Mouse (Mus musculus) right cerebral cortex, postnatal 14 days (tissue): ENCODE data around the gene Gm38100.

Experiments
- DNase-seq: peaks from one replicate; pipeline ENCODE4 v3.0.0; 2022

Gene Gm38100

DNA sequence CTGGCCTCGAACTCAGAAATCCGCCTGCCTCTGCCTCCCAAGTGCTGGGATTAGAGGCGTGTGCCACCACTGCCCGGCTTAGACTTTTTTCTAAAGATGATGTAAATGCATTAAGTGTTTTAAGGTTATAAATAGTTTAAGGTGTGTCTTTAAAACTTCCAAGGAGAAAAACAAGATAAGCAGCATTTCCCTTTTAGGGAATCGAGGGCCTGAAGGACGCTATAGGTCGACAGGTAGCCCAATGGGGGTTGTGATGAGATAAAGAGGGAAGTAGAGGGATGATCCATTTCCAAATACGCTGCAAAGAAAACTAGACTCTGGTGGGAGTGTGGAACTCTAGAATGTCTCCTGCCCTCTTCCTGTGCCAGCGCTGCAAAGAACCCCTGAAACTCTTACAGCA lies at the start of gene Gm38100:
TSS of gene Gm38100 (plus strand) at position 301 of the 400 bp plus-strand sequence.
- DNase-seq = no peak

DNA sequence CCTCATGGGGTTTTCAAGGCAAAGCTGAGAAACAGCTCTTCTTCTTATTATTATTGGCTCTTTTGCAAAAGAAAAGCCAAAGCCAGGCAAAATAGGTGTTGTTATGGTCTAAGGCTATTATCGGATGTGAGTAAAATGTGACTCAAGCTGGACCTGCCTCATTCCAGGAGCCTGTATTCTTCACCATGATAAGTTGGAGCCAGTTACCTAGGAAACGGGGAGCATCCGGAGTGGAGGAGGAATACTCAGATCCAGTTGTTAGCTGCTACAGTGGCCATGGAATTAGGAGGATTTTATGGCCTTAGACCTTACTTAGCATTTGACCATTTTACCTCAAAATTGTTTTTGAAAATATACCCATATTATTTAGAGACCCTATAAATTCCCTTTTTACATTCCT lies 49.4 kb upstream of the Gm38100 start:
- no peak for DNase-seq

DNA sequence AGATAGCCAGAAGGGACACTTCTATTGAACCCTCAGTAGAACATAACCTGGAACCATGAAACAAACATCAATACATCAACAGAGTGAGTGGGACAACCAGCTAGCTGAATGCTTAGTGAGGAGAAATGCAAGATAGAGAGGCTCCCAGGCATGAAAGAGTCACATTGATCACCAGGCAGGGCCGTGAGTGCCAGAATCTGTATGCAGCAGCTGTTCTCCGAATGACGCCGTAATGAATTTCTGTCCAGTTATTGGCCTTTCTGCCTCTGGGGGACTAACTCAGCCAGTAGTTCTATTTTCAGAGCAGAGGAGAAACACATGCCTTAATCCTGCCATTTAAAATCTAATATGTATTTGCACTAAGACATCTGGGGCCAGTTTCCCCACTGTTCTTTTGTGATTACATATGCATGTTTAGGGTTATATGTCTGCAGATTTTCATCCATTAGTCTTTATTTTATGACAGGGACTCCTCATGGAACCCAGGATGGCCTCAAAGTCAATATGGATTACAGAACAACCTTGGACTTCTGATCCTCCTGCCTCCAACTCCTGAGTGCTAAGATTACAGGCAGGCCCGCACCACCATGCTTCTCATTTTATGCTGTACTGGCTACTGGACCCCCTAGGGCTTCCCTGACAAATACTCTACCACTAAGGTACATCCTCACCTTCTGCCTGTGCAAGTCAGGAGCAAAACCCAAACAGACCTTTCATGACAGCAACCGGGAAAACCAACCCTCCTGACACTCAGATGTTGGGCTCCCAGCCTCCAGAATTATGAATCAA lies 47.9 kb upstream of the Gm38100 start:
- DNase-seq = no peak

DNA sequence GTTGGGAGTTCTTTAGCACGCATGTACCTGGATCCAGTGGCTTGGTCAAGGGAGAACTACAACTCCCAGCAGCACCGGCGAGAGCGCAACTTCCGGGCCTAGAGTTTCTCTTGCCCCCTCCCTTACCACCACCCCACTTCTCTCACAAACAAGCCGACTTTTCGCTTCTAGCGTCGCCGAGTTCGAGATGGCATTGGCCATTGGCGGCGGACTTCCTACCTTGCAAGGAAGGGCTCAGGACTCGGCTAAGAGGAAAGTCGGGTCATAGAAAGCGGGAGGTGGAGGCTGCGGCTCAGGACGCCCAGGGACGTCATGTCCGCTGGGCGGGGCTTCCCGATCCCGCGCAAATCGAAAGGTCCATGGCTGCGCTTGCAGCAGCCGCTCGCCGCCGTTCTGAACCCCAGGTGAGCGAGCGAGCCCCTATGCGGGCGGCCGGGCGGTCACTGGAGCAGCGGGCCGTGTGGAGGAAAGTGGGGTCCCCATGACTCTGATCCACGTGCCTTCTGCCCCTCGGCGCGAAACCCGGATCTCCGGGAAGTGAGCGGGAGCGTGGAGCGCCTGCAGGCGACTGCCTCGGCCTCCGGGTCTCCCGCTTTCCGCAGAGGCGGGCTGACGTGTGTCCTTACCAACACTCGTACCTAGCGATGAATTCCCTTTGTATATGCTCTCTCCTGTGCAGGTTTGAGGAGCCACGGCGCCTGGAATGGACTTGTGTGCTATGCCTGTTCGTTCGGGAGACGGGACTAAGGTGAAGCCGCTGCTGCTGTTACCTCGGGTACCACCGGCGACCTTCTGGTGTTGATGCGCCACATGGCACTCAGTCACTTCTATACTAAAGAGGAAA lies 39.5 kb upstream of the Gm38100 start, which contains the start of gene Exo1:
TSS of gene Exo1 (plus strand) at position 129 of the 844 bp plus-strand sequence.
- DNase-seq = peak; percentile 79

DNA sequence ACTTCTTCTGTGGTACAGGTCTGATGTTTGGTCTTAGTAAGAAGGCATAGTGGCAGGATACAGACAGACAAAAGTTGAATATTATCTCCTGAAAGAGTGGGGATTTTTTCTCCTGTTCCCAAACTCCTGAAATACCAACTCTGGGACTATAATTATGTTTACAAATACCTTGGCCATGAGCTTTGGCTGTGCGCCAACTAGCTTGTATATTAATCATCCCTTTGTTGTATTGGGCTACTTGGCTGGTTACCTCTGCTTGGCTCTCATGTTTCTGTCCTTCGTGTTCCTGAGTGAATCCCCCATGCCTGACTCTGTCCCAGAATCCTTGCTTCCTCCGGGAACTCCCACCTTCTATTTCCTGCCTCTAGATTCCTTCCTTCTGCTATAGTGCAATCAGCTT lies 36.7 kb upstream of the Gm38100 start:
- DNase-seq = no peak

DNA sequence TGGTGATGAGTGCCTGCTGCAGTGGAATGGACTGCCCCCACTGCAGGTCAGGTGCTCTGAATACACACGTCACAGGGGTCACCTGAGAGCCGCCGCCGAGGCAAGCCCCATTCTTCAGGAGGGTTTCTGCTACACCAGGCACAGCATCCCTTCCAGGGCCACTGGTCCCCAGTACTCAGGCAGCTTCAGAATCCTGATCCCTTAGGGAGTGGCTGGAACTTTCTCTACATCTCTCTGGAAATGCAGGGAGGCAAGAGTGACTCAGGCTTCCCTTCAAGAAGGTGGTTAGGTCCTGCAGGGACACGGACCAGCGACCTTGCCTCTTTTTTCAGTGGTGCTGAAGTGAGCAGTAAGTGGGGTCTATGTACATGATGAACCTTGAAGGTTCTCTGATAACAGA lies 26.9 kb upstream of the Gm38100 start:
- no peak for DNase-seq

DNA sequence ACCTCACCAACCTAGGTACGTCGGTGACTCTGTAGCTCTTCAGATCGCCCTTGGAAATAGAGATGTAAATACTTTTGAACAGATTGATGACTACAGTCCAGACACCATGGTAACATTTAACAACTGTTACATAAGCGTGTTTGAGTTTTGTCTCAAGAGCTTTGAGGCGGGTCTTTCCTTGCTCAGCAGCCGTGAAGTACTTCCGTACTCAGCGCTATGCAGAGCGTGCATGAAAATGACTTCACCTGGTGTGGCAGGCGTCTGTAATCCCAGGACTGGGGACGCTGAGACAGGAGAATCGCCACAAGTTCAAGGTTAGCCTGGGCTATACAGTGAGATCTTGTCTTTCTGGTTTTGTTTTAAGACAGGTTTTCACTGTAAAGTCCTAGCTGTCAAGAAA lies 26.4 kb upstream of the Gm38100 start:
- DNase-seq = no peak

DNA sequence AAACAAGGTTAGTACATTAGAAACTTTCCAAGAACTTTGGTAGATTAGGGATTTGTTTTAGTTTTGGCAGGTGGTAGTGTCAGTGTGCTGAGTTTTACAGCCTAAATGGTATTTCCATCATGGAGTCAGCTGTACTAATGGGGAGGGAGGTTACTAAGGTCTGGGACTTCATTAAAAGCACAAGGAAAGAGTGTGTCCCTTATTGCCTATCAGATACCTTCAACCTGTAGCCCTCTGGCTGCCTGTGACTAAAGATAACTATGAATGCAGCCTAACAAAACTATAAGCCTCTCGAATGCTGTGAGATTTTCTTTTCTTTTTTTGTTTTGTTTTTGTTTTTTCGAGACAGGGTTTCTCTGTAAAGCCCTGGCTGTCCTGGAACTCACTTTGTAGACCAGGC lies 8.9 kb upstream of the Gm38100 start:
- no peak for DNase-seq

DNA sequence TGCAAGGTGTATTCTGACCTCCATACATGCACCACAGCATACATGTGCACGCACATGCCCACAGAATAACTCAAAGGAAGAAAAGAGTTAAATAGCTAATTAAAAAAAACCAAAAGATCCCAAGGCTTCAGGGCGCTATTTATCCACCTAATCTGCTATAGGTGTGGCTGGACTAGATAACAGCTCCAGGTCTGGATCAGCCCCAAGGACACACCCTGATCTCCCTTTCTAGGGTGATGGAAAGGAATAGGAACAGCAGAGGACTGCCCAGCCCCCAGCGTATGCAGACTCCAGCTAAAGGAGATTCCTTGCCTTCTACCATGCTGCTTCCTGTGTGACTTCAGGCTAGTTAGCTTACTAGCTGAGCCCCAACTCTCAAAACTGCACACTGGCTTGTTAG lies 8.1 kb upstream of the Gm38100 start:
- DNase-seq = no peak

DNA sequence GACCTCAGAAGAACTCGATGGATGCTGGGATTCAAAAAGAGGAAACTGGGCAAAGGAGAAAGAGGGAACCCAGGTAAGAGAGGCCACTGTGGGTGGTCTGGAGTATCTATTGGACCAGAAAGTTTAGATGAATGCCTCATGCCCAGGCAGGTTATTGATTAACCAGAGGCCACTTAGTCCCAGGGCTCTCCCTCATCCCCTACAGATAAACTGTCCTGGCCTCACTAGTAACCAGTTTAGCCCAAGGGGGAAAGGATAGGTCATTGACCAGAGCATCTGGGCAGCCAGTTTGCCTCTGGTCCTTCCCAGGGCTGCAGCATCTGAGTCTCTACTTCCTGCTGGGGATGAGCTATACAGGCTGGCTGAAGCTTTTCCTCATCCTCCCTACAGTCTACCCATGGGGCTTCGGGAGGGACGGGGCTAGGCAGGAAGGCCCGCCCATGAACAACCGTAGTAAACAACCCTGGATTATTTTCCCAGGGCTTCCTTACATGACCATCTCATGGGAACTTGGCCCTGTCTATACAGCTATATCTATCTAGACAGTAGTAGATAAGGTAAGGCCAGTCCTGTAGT lies 6.3 kb upstream of the Gm38100 start:
- no peak for DNase-seq

DNA sequence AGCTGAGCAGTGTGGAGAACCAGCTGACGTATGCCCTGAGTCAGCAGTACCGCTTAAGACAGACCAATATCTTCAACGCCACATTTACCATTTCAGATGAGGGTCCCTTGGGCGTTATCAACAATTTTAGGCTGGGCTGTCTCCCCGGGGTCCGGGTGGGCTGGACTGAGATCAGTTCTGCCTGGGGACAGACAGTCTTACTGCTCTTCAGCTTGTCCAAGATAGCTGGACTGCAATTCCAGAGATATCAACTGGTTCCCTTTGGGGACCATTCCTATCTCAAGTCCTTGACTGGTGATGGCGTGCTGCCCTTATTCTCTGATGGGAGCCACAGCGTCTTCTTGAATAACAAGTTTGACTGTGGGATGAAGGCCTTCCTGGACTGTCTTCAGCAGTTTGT lies 962 bp downstream of the Gm38100 start:
- DNase-seq = no peak

DNA sequence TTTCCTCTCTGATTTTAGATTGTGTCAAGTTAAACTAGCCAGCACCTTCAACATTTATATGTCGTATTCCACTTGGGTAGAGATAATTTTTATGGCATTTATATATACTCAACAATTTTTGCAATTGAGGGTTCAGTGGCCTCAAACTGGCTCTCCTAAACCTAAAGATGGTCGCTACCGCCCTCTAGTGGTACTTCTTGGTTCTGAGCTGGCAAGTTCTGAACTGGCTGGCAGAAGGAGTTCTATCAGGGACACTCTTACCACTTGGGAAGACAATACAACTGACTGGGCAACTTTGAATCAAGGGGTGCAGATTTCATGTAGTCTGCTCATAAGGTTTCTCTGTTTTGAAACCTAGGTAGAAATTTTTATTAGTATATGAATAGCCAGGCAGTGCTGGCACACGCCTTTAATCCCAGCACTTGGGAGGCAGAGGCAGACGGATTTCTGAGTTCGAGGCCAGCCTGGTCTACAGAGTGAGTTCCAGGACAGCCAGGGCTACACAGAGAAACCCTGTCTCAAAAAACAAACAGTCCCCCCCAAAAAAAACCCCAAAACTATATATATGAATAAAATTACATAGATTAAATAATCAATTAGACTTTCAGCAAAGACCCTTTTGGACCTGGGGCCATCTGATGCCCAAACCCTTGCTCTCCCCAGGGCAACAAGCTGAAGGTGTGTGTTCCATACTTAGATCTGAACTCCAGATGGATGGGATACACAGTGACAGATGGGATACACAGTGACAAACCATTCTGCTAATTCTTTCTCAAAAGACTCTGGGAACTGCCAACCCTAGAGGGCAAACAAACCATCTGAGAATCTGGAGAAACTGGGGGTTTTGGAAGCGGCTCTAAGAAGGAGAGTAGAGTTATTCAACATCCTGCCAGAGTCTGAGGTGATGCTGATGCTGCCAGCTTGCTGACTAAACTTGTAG lies 4.0 kb downstream of the Gm38100 start:
- peak; percentile 86 for DNase-seq

DNA sequence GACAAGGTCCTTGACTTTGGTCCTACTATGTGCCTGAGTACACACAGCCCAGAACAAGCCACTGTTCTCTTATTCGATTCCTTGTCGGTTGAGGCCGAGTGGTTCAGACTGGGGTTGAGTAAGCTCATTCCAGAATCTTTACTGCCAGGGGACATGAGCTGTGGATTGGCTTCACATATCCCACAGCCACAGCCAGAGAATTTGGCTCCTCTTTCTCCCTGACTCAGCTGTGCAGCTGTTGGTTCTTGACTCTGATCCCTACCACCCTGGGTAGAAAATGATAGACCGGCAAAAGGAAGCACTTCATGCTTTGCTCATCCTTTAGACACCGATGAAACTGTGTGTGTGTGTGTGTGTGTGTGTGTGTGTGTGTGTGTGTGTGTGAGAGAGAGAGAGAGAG lies 11.3 kb downstream of the Gm38100 start:
- DNase-seq = no peak

DNA sequence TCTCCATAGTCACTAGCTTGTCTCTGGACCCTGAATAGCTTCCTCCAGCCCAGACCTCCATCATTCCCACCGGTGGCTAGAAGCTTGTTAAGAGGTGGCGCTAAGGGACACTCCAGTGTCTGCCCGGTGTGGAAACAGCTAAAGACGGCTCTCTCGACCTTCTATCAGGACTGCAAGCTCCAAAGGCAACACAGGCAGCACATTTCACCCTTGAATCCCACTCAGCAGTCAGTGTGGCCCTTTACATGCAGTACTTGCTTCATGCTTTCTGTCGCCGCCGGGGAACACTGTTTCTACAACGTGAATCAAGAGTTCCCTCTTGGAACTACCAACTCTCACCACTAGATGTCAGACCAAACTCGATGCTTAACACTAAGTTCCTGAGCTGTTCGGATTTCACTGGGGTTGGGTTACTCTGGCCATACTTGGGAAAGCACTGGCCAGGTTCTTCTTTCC lies 16.2 kb downstream of the Gm38100 start:
- DNase-seq = peak; percentile 70

DNA sequence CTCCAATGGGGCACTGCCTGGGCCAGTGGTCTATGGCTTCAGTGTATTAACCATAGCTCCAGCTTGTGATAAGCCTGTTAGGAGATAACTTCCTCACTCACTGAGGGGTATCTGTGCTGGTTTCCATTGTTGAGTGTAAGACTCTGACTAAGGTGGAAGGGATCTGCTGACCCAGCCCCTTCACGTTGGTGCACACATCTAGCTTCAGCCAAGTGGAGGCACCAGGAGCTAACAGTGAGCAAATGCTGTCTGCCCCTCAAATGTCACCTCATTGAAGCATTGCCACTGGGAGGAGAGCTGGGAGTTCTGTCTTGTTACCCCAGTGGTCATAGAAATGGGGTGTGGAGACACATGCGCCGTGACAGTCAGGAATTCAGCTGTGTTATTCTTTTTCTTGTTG lies 18.6 kb downstream of the Gm38100 start:
- no peak for DNase-seq

DNA sequence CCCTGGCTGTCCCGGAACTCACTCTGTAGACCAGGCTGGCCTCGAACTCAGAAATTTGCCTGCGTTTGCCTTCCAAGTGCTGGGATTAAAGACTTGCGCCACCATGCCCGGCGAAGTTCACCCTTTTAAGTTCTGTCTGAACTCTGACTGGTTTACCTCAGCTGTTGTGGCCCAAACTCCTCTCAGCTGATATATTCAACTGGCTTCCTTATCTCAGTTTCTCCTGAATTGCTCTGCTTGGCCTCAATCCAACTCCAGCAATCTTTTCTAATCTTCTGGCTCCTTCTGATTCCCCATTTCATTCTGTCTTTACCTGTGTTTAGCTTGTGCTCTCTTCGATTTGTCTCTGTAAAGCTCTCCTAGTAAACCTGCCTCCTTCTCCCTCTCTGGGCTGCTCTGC lies 23.0 kb downstream of the Gm38100 start:
- no peak for DNase-seq

DNA sequence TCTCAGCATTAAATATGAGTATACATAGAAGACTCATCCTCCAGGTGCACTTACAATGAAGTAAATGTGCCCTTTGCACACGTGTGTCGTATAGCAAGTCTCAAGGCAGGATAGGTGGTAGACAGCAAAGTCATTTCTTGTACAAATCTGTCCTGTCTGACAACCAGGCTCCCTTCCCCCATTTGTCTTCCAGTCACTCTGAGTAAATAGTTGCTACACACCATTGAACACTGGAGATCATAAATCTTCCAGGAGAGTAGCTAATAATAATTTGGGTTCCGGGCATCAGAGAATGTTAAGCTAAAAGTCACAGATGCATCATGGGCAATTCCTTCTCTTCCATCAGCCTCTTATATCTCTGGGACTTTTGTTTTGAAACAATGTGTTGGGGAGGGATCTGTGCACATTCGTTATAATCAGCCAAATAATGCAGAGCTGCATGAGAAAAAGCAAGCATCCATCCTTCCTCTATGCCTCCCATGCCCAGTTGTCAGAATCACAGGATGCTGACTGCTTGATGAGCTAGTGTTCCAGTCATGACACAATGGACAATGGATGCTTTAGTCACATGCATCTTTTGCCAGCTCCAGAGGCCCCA lies 26.7 kb downstream of the Gm38100 start:
- no peak for DNase-seq

DNA sequence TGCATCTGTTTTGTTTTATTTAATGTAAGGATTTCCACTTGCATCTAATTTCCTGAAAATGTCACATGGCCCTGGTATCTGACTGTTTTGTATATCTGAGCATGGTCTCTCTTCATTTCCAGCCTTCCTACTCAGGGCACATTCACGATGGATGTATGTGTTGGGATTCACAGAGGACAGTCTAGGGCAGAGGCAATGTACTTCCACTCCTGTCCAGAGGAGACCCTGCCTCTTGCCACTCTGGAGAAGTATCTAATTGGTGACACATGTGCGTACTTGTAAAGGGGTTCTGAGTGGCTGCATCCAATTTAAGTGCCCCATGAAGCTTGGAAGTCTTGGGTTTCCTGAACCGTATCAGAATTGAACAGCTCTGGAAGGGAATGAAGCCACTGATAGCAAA lies 30.3 kb downstream of the Gm38100 start:
- no peak for DNase-seq

DNA sequence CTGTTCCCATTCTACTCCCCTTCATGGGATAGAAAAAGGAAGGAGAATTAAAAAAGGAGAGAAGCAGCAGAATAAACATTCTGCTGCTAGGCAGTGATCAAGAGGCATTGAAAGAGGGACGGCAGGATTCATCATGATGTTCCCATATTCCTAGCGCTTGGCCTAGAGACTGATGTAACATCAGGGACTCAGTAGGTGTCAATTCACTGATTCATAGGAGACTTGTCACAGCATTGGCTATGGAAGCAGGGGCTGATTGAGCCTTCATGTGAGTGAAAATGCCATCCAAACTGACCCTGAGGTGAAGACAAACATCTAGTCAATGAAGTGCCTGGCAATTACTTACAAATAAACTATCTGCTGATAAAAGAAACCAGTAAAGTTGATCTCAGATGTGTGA lies 30.7 kb downstream of the Gm38100 start:
- DNase-seq = no peak

DNA sequence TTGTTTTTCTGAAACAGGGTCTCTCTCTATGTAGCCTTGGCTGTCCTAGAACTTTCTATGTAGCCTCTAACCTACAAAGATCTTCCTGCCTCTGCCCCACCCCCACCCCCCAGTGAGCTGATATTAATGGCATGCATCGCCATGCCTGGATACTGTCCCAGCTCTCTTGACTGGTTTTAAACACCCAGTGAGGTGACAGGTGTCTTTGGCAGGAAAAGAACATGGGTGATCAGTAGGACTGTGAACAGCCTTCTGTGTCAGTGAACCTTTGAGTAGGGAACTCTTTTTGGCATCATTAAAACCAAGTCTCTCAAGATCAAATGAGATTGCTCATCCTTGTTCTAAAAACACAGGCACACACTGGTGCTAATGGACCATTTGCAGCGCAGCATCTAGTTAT lies 41.7 kb downstream of the Gm38100 start:
- no peak for DNase-seq

DNA sequence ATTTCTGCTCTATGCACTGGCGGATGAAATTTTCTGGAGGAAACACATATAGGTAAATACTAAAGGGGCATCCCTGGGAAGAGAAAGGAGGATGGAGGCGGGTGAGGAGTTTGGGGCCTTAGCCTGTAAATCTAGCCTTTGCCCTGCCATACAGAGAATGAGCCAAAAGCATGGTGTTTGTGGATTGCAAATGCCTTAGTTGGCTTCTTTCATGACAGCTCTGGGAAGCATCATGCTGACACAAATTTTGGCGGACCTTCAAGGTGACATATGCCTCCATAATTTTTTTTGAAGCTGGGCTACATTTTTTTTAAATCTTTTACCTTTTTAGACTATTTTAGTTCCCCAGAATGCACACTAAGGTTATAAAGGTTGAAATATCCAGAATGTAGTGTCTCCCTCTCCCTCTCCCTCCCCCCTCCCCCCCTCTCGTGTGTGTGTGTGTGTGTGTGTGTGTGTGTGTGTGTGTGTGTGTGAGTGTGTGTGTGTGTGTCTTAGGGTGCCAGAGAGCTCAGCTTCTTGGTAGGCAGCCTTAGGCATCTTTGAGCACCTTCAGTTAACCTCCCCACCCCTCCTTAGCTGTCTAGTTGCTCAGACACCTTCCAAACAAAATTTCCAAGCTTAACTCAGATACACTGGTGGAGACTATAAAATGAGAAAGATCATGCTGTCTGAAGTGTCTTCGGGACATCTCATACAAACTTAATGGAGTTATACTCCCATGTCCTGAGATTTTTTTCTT lies 47.0 kb downstream of the Gm38100 start:
- DNase-seq = no peak
